Mouse (Mus musculus) kidney, postnatal 0 days (tissue): ENCODE measurements around the gene Otud4. TPM values are rescaled to one million over a fixed set of nuclear protein-coding genes. Genes with fewer than 3 reads are reported as not detected.

Experiments used
- ATAC-seq: fragments of 200-750 bp; cut with Nextera tagmentation; replicated peaks from 2 replicates; pipeline ENCODE4 v1.8.0; 2017; ENCODE audit warnings: low read depth, moderate number of reproducible peaks, moderate TSS enrichment, moderate library complexity; ENCODE audit not compliant: low FRiP score
- DNase-seq: peaks from one replicate; pipeline ENCODE4 v3.0.0-alpha.2; 2016; ENCODE audit warnings: low spot score
- H3K27ac ChIP-seq: fragments of 300-500 bp; sonication (generic); 2 replicates; pipeline ENCODE4 v1.5.1; 2014; ENCODE audit warnings: mild to moderate bottlenecking
- H3K27me3 ChIP-seq: fragments of 300-500 bp; sonication (generic); 2 replicates; pipeline ENCODE4 v1.6.1; 2014; ENCODE audit warnings: low read length, mixed read lengths; ENCODE audit not compliant: insufficient read depth
- H3K36me3 ChIP-seq: fragments of 300-500 bp; sonication (generic); 2 replicates; pipeline ENCODE4 v1.6.1; 2014; ENCODE audit warnings: low read length, mixed read lengths; ENCODE audit not compliant: insufficient read depth
- H3K4me1 ChIP-seq: fragments of 300-500 bp; sonication (generic); replicated peaks from 2 replicates; pipeline ENCODE4 v1.6.1; 2014; ENCODE audit warnings: antibody characterized with exemption, low read length, mixed read lengths; ENCODE audit not compliant: insufficient read depth
- H3K4me2 ChIP-seq: fragments of 300-500 bp; sonication (generic); 2 replicates; pipeline ENCODE4 v1.6.1; 2014; ENCODE audit warnings: mild to moderate bottlenecking, low read length, moderate library complexity, mixed read lengths
- H3K4me3 ChIP-seq: fragments of 300-500 bp; sonication (generic); replicated peaks from 2 replicates; pipeline ENCODE4 v1.5.1; 2014; ENCODE audit warnings: low read depth, low read length
- H3K9ac ChIP-seq: fragments of 300-500 bp; sonication (generic); 2 replicates; pipeline ENCODE4 v1.6.1; 2014; ENCODE audit warnings: low read depth, low read length
- H3K9me3 ChIP-seq: fragments of 300-500 bp; sonication (generic); replicated peaks from 2 replicates; pipeline ENCODE4 v1.6.1; 2016; ENCODE audit warnings: low read length, inconsistent platforms, mixed read lengths
- CTCF ChIP-seq: IDR thresholded peaks from 2 replicates; pipeline ENCODE4 v1.5.1; 2016; ENCODE audit warnings: antibody characterized with exemption, low read depth, mild to moderate bottlenecking, moderate library complexity
- WGBS: fragments of 180-500 bp; shearing (Covaris S2); extraction: QIAGEN DNeasy Blood & Tissue Kit; methylation state at CpG from one replicate; pipeline ENCODE4 v1.1.7; 2014; 5-methylcytosine and 5-hydroxymethylcytosine counted together
- polyA plus RNA-seq: library from polyadenylated mRNA; unstranded; fragments of >200 nt; fragmentation: Nextera tagmentation; extraction: Ambion mirVana; gene quantifications from 2 replicates; pipeline ENCODE4 v1.2.1, GENCODE M21; 2015

The Otud4 gene
- polyA plus RNA-seq, 1 experiment from 2014 or later = 12.1 TPM

- H3K36me3 ChIP-seq = peaks cover 11% of the 10 kb centered on the region; the same call in 1 of the 2 replicates
- WGBS = 48% methylated on average over 5 of the region's 6 CpGs
- H3K9ac ChIP-seq = no peak overlapping the region
- DNase-seq (no peak), ATAC-seq (no peak)
- no peaks in the 10 kb centered on the region for H3K4me1 ChIP-seq
- no peaks in the 10 kb centered on the region for H3K9me3 ChIP-seq
- no peak overlapping the region for H3K27ac ChIP-seq
- H3K4me3 ChIP-seq = 0 out of 2 replicates have a peak overlapping the region, but pooled peaks have one; percentile 94
- TF ChIP-seq CTCF = no peak
- peak overlapping the region; percentile 79 for H3K4me2 ChIP-seq
- no peaks in the 10 kb centered on the region for H3K27me3 ChIP-seq
Measured at GRCm38 (mm10) chr8:79712676-79713075, 73.3 kb downstream of the Otud4 start.

- Histone ChIP-seq H3K4me2 (no peak overlapping the region), H3K4me1 (no peaks in the 10 kb centered on the region), H3K27ac (no peak overlapping the region), H3K4me3 (no peak overlapping the region), H3K9me3 (no peaks in the 10 kb centered on the region), H3K36me3 (peaks cover 26% of the 10 kb centered on the region), H3K9ac (no peak overlapping the region), H3K27me3 (no peaks in the 10 kb centered on the region)
- no peak for TF ChIP-seq CTCF
- DNase-seq (no peak), ATAC-seq (no peak)
Measured at GRCm38 (mm10) chr8:79721537-79721936, 82.1 kb downstream of the Otud4 start.

GRCm38 (mm10) chr8:79723308-79723707 is 83.9 kb downstream of the Otud4 start:
- no peaks in the 10 kb centered on the region for H3K9me3 ChIP-seq
- no peak overlapping the region for H3K9ac ChIP-seq
- no peak overlapping the region for H3K4me2 ChIP-seq
- peaks cover 20% of the 10 kb centered on the region; the same call in 1 of the 2 replicates for H3K36me3 ChIP-seq
- no peak for ATAC-seq
- H3K4me3 ChIP-seq = no peak overlapping the region
- no peaks in the 10 kb centered on the region for H3K27me3 ChIP-seq
- no peaks in the 10 kb centered on the region for H3K4me1 ChIP-seq
- no peak for DNase-seq
- H3K27ac ChIP-seq = no peak overlapping the region
- no peak for TF ChIP-seq CTCF

GRCm38 (mm10) chr8:79724589-79724988 is 85.2 kb downstream of the Otud4 start:
- H3K4me2 ChIP-seq = no peak overlapping the region
- peaks cover 21% of the 10 kb centered on the region; the same call in 1 of the 2 replicates for H3K36me3 ChIP-seq
- 39% methylated on average over 3 of the region's 3 CpGs for WGBS
- H3K27me3 ChIP-seq = no peaks in the 10 kb centered on the region
- ATAC-seq (no peak), DNase-seq (peak; percentile 24)
- no peaks in the 10 kb centered on the region for H3K4me1 ChIP-seq
- H3K27ac ChIP-seq = no peak overlapping the region
- H3K4me3 ChIP-seq = no peak overlapping the region
- H3K9ac ChIP-seq = no peak overlapping the region
- no peak for TF ChIP-seq CTCF
- H3K9me3 ChIP-seq = no peaks in the 10 kb centered on the region

Other genes with a start within 250 kb of the Otud4 start
- 34.3 and 36.6 TPM in 2 replicates for gene Smad1, start 240.1 kb upstream of the Otud4 start, polyA plus RNA-seq
- 62.7 and 69.8 TPM in 2 replicates for gene Abce1, start 72.1 kb downstream of the Otud4 start, polyA plus RNA-seq
- gene Anapc10, start 72.2 kb downstream of the Otud4 start, polyA plus RNA-seq = 47.4 and 49.5 TPM in 2 replicates